Mouse (Mus musculus) adipocyte (in vitro differentiated cells): ENCODE data around the gene Pkd1.

Experiments
- DNase-seq: peaks from one replicate; pipeline ENCODE4 v3.0.0-alpha.2; 2016; ENCODE audit warnings: low spot score

Pkd1 gene

GRCm38 (mm10) chr17:24604557-24604956 is 54.9 kb downstream of the Pkd1 start:
- no peak for DNase-seq

DNA sequence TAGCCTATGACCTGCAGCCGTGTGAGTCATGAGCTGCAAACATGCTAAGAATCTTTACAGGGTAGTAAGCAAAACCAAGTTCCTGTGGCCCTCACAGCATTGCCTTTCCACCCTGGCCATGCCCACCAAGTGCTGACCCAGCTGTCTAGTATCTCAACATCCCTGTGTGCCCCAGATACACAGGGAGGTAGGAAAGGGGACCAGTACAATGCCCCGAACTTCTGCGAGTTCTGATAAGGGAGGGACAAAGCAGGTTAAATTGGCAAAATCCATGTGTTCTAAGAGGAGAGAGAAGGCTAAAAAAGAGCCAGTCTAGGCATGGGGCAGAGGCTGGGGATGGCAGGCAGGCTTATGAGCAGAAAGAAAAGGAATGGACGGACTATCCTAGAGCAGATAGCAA is 58.7 kb downstream of the Pkd1 start:
- DNase-seq: no peak

GRCm38 (mm10) chr17:24608874-24609273 is 59.2 kb downstream of the Pkd1 start:
- no peak for DNase-seq

DNA sequence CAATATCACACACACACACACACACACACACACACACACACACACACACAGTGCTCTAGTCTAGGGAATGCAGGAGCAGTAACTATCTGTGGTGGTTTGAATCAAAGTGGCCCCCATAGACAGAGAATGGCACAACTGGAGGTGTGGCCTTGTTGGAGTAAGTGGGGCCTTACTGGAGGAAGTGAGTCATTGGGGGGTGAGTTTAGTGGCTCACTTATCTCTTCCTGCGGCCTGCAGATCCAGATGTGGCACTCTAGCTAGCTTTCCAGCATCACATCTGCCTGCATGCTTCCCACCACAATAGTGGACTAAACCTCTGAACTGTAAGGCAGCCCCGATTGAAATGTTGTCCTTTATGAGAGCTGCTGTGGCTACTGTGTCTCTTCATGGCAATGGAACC is 61.1 kb downstream of the Pkd1 start:
- no peak for DNase-seq

DNA sequence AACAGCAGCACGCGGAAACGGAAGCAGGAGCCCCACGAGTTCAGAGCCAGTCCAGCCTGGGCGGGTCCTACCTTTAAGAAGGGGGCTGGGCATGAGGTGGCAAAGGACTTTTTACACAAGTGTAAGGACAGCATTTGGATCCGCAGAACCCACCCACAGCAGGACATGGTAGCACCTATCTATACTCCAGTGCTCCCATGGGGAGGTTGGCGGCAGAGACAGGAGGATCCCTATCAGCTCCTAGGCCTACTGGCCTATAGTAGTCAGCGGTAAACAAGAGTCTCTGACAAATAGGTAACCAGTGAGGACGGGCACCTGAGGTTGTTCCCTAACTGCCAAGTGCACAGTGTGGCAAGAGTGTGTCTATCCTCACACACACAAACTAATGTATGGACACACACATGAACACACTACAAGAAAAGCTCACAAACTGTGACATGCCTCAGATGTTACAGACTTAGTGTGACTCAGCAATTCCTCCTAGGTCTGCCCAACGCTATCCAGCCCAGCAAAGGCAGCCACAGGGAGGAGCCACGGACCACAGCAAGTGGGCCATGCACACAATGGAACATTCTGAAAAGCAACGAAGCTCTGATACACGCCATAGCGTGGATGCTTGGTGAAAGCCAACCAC is 68.0 kb downstream of the Pkd1 start:
- DNase-seq: no peak

GRCm38 (mm10) chr17:24625472-24625871 is 75.8 kb downstream of the Pkd1 start:
- DNase-seq: no peak

- peak; percentile 75 for DNase-seq
These were observed 79.0 kb downstream of the Pkd1 start for GRCm38 (mm10) chr17:24628646-24629045.

DNA sequence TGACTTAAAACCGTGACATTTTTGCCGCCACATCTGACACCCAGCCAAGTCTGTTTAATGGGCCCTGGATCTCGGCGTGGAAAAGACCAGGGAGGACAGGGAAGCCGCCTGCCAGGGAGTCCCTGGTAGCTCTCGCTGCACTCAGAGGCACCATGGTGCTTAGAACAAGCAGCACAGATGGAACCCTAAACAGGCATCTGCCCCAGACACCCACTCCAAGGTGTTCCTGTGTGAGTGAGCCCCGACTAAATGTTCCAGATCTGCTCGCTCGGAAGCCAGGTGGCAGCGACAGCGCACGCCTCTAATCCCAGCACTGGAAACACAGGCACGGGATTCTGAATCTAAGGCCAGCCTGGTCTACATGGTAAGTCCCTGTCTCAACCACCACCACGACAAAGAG is 80.4 kb downstream of the Pkd1 start:
- no peak for DNase-seq

DNA sequence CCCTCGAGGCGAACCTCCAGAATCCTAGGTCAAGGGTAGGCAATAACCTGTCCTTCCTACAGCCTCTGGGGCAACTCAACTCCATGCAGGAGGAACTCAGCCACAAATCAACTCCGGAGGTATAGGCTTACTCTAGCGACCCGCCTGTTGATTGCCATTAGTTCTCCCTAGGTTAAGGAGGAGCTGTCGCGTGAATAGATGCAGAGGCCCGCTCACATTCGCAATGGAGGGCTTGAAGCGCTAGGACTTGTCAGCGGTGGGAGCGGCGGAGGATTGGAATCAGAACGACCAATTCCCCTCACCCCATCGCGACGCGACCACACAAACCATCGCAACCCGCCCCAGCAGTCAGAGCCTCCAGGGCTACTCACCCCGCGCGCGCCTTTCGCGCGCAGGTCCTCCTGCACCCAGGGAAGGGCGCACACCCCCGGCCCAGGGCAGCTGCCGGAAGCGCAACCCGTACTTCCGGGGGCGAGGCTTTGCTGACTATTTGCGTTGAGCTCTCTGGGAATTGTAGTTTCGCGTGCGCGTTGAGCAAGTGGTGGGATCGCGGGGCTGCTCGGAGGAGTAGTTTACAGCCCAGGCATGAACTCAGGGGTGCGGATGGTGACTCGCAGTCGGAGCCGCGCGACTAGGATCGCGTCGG is 82.7 kb downstream of the Pkd1 start, which contains the start of the genes Tsc2 and Nthl1:
Gene Tsc2 (minus strand): TSS at position 464 of the 646 bp plus-strand sequence.
Gene Nthl1 (plus strand): TSS at position 514 of the 646 bp plus-strand sequence.
- DNase-seq: peak; percentile 84

DNA sequence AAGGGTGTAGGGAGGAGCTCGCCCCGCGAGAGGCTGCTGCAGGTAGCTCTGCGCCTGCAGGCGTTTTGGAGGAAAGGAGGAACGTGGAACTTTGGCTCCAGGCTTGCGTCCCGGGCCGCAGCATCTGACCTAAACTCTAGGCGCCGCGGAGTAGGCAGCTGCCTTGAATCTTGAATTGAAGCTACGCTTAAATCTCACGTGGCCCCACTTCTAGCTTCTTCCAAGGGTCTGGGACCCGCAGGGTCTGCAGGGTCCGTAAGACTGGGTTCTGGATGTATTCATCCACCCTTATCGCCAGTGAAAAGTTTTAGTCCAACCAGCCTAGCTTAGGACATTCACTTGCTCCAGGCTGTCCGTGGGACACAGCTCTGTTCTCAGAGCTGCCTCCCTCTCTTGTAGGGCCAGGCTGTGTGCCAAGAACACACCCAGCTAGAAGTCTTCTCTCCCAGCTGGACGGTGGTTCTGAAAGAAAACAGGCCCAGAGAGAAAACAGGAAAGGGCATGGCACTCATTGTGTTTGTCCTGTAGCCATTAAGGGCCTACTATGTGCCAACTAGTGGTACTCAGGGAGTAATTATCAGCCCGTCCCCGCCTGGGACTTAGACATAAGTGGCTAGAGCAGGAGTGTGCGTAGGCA is 83.3 kb downstream of the Pkd1 start:
- peak; percentile 90 for DNase-seq

GRCm38 (mm10) chr17:24633831-24634230 is 84.2 kb downstream of the Pkd1 start:
- DNase-seq: no peak

GRCm38 (mm10) chr17:24635024-24635423 is 85.4 kb downstream of the Pkd1 start:
- DNase-seq: no peak

GRCm38 (mm10) chr17:24635694-24636093 is 86.1 kb downstream of the Pkd1 start:
- DNase-seq: no peak

DNA sequence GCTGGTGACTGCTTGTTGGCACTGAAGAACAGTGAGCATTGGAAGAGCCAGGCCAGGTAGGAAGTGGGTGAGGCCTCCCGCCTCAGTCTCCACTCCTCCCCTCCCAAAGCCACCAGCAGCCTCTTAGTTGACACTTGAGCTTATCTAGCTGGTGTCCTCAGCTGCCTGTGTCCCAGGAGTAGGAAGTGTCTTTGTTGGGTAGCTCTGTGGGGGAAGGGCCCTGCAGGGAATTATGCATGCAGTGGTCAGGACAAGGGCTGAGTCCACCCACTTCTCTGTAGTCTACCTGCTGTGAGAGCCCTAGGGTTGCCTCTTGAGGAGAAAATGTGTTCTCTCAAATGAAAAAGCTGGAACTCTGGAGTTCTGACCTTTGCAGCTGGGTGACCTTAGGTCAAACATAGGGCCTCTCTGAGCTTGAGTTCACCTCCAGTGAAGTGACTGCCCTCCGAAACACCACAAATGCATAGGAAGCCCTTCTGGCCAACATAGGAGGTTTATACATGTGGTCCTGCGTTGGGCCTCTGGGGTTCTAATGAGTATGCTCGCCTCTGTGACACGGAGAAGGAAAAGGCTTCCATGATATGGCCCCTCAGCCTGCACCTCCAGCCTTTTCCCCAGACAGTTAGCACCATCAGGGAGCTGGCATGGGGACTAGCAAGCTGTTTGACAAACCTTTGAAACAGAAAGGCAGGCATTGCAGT is 87.3 kb downstream of the Pkd1 start:
- no peak for DNase-seq

DNA sequence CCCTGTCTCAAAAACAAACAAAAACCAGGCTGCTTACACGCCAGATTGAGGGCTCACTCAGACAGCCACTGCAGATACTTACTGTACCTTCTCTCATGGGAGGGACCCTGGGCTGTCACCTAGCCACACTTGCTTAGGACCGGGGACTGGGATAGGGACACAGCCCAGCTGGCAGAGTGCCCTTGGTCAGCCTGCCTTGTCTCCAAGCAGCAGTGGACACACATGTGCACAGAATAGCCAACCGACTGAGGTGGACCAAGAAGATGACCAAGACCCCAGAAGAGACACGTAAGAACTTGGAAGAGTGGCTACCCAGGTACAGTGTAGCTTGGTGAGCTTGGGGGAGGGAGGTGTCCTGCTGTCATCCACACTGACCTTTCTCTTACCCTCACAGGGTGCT is 88.6 kb downstream of the Pkd1 start:
- DNase-seq: no peak

DNA sequence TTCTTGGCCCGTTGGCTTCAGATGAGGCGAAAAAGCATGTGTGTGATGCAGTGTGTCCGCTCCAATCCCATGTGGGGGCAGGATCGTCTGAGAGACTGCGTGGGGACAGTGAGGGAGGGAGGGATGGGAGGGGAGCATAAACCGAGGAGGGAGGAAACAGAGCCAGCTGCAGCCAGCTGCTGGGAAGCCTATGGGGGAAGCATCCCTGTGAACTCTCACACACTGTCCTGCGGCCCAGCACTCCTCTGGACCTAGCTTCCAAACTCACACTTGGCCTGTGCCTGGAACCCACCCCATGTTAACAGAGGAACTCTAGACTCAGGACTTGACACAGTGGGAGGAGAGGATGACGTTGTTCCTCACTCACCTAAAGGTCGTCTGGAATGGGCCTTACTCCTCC is 89.2 kb downstream of the Pkd1 start:
- DNase-seq: peak; percentile 22

DNA sequence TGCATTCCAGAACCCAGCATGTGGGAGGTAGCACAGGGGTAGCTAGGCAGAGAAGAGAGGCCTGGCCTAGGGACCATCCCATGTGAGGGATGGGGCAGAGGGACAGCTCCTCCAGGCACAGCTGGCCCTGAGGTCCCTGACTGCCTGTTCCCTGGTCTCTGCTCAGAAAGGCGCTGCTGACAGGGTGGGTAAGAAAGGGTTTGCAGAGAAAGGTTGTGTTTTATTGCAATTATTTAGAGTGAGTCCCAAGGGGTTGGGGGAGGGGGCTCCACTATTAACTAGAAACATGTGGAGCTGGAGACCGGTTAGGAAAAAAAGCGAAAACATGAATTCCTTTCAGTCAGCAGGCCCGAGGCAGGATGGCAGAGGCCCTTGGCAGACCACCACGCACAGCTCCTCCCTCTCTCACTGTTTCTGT is 89.9 kb downstream of the Pkd1 start:
- DNase-seq: peak; percentile 46

- no peak for DNase-seq
These were observed 90.5 kb downstream of the Pkd1 start for GRCm38 (mm10) chr17:24640119-24640518.

GRCm38 (mm10) chr17:24640581-24640980 is 90.9 kb downstream of the Pkd1 start:
- no peak for DNase-seq

DNA sequence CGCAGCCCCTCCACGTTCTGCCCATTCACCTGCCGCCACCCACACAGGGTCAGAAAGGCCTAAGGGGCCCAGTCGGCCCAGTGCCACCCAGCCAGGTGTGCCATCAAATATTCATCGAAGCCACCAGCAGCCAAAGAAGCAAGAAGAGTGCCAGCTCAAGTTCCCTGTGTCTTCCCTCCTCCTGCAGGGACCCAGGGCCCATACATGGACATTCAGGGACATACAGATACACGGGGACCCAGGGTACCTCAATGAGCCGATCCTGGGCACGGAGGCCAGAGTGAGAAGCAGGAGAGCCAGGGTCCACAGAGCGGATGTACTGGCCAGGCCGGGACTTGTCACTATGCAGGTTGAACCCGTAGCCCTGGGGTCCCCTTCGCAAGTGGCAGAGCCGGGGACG is 92.3 kb downstream of the Pkd1 start:
- no peak for DNase-seq

DNA sequence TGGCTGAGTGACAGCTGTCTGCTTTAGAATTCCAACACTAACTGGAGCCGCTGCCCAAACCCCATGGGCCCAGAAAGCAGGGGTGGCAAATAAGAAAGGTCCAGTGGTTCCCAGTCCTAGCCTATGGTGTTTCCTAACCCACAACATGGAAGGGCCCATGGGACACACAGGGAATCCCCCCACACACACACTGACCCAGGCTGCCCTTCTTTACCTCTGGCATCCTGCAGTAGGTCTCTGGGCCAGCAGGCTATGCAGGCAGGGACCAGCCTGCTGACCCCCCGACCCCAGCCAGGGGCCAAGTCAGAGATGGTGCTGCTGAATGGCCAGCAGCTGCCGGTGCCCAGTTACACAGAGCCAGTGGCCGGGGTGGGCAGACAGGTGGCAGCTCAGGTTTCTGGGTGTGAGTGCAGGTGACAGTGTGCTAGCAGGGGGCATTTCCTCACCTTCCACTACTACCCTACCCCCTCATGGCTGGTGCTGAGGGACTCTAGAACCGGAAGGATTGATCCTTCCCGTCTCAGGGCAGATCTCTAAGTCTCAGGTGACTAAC is 93.2 kb downstream of the Pkd1 start:
- DNase-seq: no peak

DNA sequence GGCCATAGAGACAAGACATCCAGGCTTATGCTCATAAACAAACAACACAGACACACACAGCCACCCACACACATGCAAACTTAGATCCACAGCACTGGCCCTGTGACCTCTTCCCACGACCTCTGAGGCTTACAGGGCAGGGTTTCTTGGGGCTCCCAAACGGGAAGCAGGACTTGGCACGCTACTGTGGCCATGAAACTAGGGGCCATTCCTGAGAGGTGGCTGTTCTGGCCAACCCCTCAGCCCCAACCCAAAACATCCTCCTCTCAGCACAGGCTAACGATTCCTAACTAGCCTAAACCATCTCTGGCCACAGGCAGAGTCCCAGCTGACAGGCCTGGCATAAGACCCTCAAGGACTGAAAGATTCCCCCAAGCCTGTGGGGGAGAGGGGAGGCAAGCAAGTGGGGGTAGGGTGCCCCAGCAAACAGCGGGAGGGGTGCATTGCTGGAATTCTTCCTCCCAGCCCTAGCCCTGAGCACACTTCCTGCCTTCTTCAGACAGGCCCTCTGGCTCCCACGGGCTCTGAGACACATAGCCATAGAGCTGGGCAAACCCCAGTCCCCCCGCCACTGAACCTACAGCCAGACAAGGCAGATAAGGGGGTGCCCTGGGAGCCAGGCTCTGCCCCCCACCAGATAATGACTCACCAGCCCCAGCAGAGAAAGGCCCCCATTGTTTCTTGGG is 94.5 kb downstream of the Pkd1 start:
- DNase-seq: peak; percentile 47
